Mouse (Mus musculus) ES-Bruce4 (cell line): ENCODE measurements at regions not wholly inside any gene's neighbourhood (a gene's known extent, or its start where the extent isn't known, plus 50 kb on each side); places are given as distances from the start of the nearest gene placed in this dataset.
"Not testable (repeated sequence)": the region's sequence is repeated elsewhere in the genome, so short reads cannot be mapped to it uniquely, and the experiment has no call there.

Experiments used
- H3K27ac ChIP-seq: 2 replicates; pipeline ENCODE4 v1.5.1; 2012; ENCODE audit warnings: low read length, inconsistent platforms; ENCODE audit not compliant: insufficient read depth
- H3K27me3 ChIP-seq: 2 replicates; pipeline ENCODE4 v1.6.1; 2012; ENCODE audit warnings: mild to moderate bottlenecking, low read length, inconsistent platforms; ENCODE audit not compliant: control insufficient read depth, poor library complexity, insufficient read depth, severe bottlenecking
- H3K36me3 ChIP-seq: 2 replicates; pipeline ENCODE4 v1.6.1; 2012; ENCODE audit warnings: inconsistent platforms, mild to moderate bottlenecking, low read length, moderate library complexity; ENCODE audit not compliant: control insufficient read depth, poor library complexity, insufficient read depth, severe bottlenecking
- H3K4me1 ChIP-seq: one replicate; pipeline ENCODE4 v1.8.1; 2011; ENCODE audit warnings: low read length; ENCODE audit not compliant: control insufficient read depth, insufficient read depth
- H3K4me3 ChIP-seq: 2 replicates; pipeline ENCODE4 v1.5.1; 2011; ENCODE audit warnings: low read depth, mild to moderate bottlenecking, low read length
- H3K9ac ChIP-seq: 2 replicates; pipeline ENCODE4 v1.6.1; 2012; ENCODE audit warnings: low read depth, mild to moderate bottlenecking, inconsistent platforms; ENCODE audit not compliant: poor library complexity, severe bottlenecking
- H3K9me3 ChIP-seq: replicated peaks from 2 replicates; pipeline ENCODE4 v1.6.1; 2012; ENCODE audit warnings: mild to moderate bottlenecking, low read length, inconsistent platforms; ENCODE audit not compliant: control insufficient read depth, poor library complexity, insufficient read depth, severe bottlenecking
- CTCF ChIP-seq: IDR thresholded peaks from one replicate; pipeline ENCODE4 v1.8.1; 2011; ENCODE audit warnings: low read depth, low read length
- EP300 ChIP-seq: IDR thresholded peaks from 2 replicates; pipeline ENCODE4 v1.6.1; 2011; ENCODE audit warnings: low read depth, low read length; ENCODE audit not compliant: insufficient read depth
- POLR2A ChIP-seq: IDR thresholded peaks from one replicate; pipeline ENCODE4 v1.8.1; 2011; ENCODE audit warnings: low read length; ENCODE audit not compliant: insufficient read depth

DNA sequence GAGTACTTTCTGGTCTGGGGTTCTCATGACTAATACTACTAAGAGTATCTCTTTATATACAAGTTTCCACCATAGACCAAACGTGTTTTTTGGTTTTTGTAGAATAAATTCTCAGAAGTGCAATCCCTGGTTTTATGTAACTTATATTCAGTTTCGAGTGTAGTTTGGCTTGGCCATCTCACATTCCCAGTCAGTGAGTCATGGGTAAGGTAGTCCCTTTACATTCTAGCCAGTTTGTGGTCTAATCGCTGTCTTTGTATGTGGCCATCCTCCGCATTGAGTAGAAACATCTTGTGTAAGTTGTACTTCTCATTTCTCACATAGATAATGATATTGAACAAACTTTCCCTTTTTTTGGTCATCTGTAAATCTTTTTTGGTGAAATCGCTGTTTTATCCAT lies 88.3 kb downstream of the Anxa5 start:
- H3K4me1 ChIP-seq: no peaks in the 10 kb centered on the region
- TF ChIP-seq EP300 (no peak), CTCF (no peak), POLR2A (no peak)
- H3K27me3 ChIP-seq: no peaks in the 10 kb centered on the region
- no peak overlapping the region for H3K27ac ChIP-seq
- H3K9me3 ChIP-seq: no peaks in the 10 kb centered on the region
- H3K9ac ChIP-seq: no peak overlapping the region
- H3K4me3 ChIP-seq: no peak overlapping the region
- no peaks in the 10 kb centered on the region for H3K36me3 ChIP-seq

DNA sequence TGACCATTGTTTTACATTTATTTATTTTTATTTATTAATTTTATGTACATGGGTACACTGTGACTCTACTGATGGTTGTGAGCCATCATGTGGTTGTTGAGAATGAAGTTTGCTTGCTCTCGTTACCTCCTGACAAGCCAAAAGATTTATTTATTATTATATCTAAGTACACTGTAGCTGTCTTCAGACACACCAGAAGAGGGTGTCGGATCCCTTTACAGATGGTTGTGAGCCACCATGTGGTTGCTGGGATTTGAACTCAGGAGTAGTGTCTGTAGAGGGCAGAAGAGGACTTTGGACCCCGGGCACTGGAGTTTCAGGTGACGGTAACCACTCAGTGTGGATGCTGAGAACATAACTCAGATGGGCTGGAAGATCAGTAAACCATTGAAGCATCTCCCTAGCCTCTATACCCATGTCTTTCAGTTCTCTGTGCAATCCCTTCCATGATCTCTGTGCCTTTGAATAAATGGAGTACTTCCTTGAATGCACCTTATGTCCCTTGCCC lies 92.2 kb downstream of the Anxa5 start:
- no peak overlapping the region for H3K9ac ChIP-seq
- H3K36me3 ChIP-seq: no peaks in the 10 kb centered on the region
- H3K27me3 ChIP-seq: no peaks in the 10 kb centered on the region
- H3K9me3 ChIP-seq: no peaks in the 10 kb centered on the region
- H3K4me1 ChIP-seq: no peaks in the 10 kb centered on the region
- H3K4me3 ChIP-seq: no peak overlapping the region
- no peak overlapping the region for H3K27ac ChIP-seq
- no peak for TF ChIP-seq EP300
- no peak for TF ChIP-seq POLR2A
- no peak for TF ChIP-seq CTCF

DNA sequence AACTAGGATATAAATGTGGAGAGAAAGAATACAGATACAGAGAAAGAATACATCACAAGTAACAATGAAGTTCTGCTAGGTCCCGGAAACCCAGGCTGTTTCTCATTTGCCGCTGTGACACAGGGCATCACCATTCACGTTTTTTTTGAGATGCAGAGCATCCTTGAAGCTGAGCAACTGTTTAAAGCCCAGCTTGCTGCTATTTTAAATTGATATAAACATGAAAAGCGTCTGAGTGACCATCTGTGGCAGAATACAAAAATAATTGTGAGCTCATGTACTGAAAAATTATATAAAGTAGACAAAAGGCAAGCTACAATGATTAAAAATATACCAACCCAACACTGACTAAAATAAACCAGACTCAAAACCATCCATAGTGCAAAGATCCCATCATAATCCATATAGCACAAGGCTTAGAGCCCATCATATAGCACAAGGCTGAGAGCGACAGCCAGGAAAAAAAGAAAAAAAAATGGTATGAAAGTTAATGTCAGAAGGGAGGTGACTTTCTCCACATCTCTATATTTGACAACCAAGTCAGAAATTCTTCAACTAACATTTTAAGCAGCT lies 94.0 kb downstream of the Anxa5 start:
- H3K36me3 ChIP-seq: no peaks in the 10 kb centered on the region
- no peaks in the 10 kb centered on the region for H3K9me3 ChIP-seq
- no peak overlapping the region for H3K4me3 ChIP-seq
- no peak overlapping the region for H3K27ac ChIP-seq
- no peaks in the 10 kb centered on the region for H3K27me3 ChIP-seq
- H3K4me1 ChIP-seq: no peaks in the 10 kb centered on the region
- H3K9ac ChIP-seq: no peak overlapping the region
- TF ChIP-seq EP300 (no peak), CTCF (no peak), POLR2A (no peak)

DNA sequence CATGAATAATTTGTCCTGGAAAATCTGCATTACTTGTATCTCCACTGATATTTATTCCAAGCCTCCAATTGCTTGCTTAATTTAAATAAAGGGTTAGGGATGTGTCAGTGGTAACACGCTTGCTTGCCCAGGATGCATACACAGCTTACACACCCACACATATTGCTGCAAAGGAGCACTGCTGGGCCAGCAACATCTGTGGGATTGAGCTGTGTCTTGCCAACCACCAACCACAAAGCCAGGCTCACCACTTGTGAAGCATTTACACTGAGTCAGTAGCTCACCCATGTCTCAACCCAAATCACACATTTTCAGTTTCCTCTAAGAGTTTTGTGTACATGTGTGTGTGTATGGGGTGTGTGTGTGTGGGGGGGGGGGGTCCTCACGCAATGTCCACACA lies 100.0 kb downstream of the Anxa5 start:
- Histone ChIP-seq H3K4me3 (no peak overlapping the region), H3K27me3 (no peaks in the 10 kb centered on the region), H3K9me3 (no peaks in the 10 kb centered on the region), H3K36me3 (no peaks in the 10 kb centered on the region), H3K4me1 (no peaks in the 10 kb centered on the region), H3K27ac (no peak overlapping the region), H3K9ac (no peak overlapping the region)
- TF ChIP-seq EP300 (no peak), POLR2A (no peak), CTCF (no peak)

DNA sequence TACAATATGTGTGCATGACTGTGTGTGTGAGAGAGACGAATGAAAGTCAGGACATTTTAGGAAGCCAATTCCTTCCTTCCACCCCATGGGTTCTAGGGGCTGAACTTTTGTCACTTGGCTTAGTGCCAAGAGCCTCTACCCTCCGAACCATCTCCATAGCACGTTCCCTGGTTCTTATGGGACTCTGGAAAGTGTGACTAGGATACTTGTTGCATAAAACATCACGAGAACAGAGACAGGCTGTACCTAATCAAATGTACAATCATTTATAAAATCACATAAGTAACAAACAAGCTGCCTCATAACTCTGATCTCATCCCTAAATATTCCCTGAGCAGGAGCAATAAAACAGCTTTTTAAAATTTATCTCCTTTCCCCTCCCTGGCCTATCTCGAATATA lies 100.8 kb downstream of the Anxa5 start:
- H3K9ac ChIP-seq: no peak overlapping the region
- TF ChIP-seq CTCF (no peak), EP300 (no peak), POLR2A (no peak)

DNA sequence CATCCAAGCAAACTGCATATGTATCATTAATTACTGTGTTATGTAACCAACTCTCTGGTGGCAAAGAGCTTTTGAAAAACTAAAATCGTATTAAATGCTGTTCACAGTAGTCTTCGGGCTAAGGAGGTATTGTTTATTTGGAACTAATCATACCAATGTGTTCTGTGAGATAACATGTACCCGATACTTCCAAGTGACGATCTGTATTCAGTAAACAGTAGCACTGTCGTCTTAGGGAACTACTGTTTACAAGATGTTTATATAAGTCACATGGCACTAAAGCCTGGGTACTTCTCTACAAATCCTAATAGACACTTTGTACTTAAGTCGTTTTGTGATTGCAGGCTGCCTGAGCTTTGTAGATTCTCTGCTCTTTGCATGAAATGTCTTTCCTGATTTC lies 114.8 kb downstream of the Anxa5 start:
- TF ChIP-seq EP300 (no peak), CTCF (no peak), POLR2A (no peak)
- Histone ChIP-seq H3K27me3 (no peaks in the 10 kb centered on the region), H3K36me3 (no peaks in the 10 kb centered on the region), H3K9ac (no peak overlapping the region), H3K4me3 (no peak overlapping the region), H3K27ac (no peak overlapping the region), H3K9me3 (no peaks in the 10 kb centered on the region), H3K4me1 (no peaks in the 10 kb centered on the region)

More for the DNA sequence above, 100.8 kb downstream of the Anxa5 start:
- Histone ChIP-seq H3K4me3 (no peak overlapping the region), H3K9me3 (no peaks in the 10 kb centered on the region), H3K27ac (no peak overlapping the region), H3K27me3 (no peaks in the 10 kb centered on the region), H3K36me3 (no peaks in the 10 kb centered on the region), H3K4me1 (no peaks in the 10 kb centered on the region)

DNA sequence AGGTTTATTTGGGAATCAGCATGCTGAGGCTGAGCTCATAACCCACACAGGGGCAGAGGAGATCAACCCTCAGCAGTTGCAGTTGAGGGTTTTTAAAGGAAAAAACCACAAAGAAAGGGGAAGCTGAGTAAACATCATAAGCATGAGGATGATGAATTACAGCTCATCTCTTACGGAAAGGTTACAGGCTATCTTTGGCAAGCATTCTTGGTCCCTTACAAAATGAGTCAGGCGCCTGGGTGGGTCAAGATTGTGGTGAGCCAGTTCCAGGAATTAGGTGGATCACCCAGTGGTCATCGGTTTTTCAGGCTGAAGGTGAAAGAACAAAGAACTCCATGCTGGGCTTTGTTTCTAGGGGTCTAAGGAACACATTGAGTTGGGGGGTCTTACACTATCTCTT lies 121.5 kb downstream of the Anxa5 start:
- H3K4me1 ChIP-seq, H3K9ac ChIP-seq, H3K27me3 ChIP-seq, H3K36me3 ChIP-seq, H3K27ac ChIP-seq, H3K4me3 ChIP-seq, H3K9me3 ChIP-seq: not testable (repeated sequence)
